Mouse (Mus musculus): Measurements from ENCODE around the gene Cd248. TPM values are rescaled to one million over a fixed set of nuclear protein-coding genes. Genes with fewer than 3 reads are reported as not detected.
A peak's percentile ranks its signal among the peaks of the same experiment; 100 is the strongest.

Gene Cd248
- total RNA-seq, 4 experiments from 2014 or later: 6.8 to 9.3 (median 8.7) TPM

- peak; percentile 98 for DNase-seq (ENCODE audit: low spot score)
These were observed 38.9 kb downstream of the Cd248 start, which contains the start of gene Rab1b for GRCm38 (mm10) chr19:5106731-5107191. Gene Rab1b (minus strand): TSS chr19:5107072.

- DNase-seq (ENCODE audit: low spot score): no peak
These were observed 39.8 kb downstream of the Cd248 start for GRCm38 (mm10) chr19:5107556-5108270.

GRCm38 (mm10) chr19:5108271-5108575 lies 40.3 kb downstream of the Cd248 start:
- DNase-seq (ENCODE audit: low spot score): peak; percentile 40

- DNase-seq (ENCODE audit: low spot score): no peak
These were observed 40.8 kb downstream of the Cd248 start for GRCm38 (mm10) chr19:5108702-5109101.

GRCm38 (mm10) chr19:5109659-5110453 lies 42.0 kb downstream of the Cd248 start:
- no peak for DNase-seq (ENCODE audit: low spot score)

GRCm38 (mm10) chr19:5113783-5114182 lies 45.9 kb downstream of the Cd248 start:
- no peak for DNase-seq (ENCODE audit: low spot score)

GRCm38 (mm10) chr19:5117494-5118383 lies 49.9 kb downstream of the Cd248 start:
- DNase-seq (ENCODE audit: low spot score): peak; percentile 81

- DNase-seq (ENCODE audit: low spot score): no peak
These were observed 50.5 kb downstream of the Cd248 start, which contains the start of gene Klc2 for GRCm38 (mm10) chr19:5118384-5118698. Gene Klc2 (minus strand): TSS chr19:5118560.

Other genes starting within 250 kb of the Cd248 start
- 10 to 100 TPM; 22.2 to 32.1 (median 28.6) TPM for gene Ccs, start 228.7 kb upstream of the Cd248 start, total RNA-seq (2022)
- gene Ccdc87, start 228.7 kb upstream of the Cd248 start, total RNA-seq (2022): under 1 TPM in 2 of 4 experiments, not detected in 2; 0.09 to 0.14 TPM
- gene Ctsf, start 212.9 kb upstream of the Cd248 start, total RNA-seq (2022): 10 to 100 TPM; 77.7 to 86.2 (median 81.6) TPM
- gene Actn3, start 190.2 kb upstream of the Cd248 start, total RNA-seq (2022): 1 to 10 TPM; 2.0 to 4.3 (median 2.6) TPM
- gene Zdhhc24, start 189.4 kb upstream of the Cd248 start, total RNA-seq (2022): 1 to 10 TPM; 2.8 to 4.2 (median 3.4) TPM
- gene Bbs1, start 161.4 kb upstream of the Cd248 start, total RNA-seq (2022): 1 to 10 TPM; 2.6 to 3.2 (median 2.9) TPM
- 10 to 100 TPM; 17.0 to 20.0 (median 18.3) TPM for gene Dpp3, start 139.8 kb upstream of the Cd248 start, total RNA-seq (2022)
- gene Peli3, start 125.0 kb upstream of the Cd248 start, total RNA-seq (2022): 1 to 10 TPM; 3.8 to 7.6 (median 5.2) TPM
- gene Mrpl11, start 105.9 kb upstream of the Cd248 start, total RNA-seq (2022): 10 to 100 TPM; 62.8 to 74.0 (median 69.9) TPM
- under 1 TPM in 1 of 4 experiments, not detected in 3; 0.08 TPM for gene Npas4, start 77.8 kb upstream of the Cd248 start, total RNA-seq (2022)
- gene Slc29a2, start 44.2 kb upstream of the Cd248 start, total RNA-seq (2022): 10 to 100 TPM in 2 of 4 experiments, 1 to 10 TPM in 2; 8.8 to 11.9 (median 10.6) TPM
- gene B4gat1, start 29.3 kb upstream of the Cd248 start, total RNA-seq (2022): 10 to 100 TPM; 45.0 to 47.2 (median 45.6) TPM
- 1 to 10 TPM; 2.4 to 3.4 (median 2.6) TPM for gene AC124502.3, start 29.2 kb upstream of the Cd248 start, total RNA-seq (2022)
- 10 to 100 TPM; 13.0 to 17.6 (median 15.6) TPM for gene Brms1, start 26.7 kb upstream of the Cd248 start, total RNA-seq (2022)
- 1 to 10 TPM in 3 of 4 experiments, under 1 TPM in 1; 0.79 to 2.6 (median 2.0) TPM for gene Rin1, start 17.6 kb upstream of the Cd248 start, total RNA-seq (2022)
- 1 to 10 TPM; 2.1 to 3.9 (median 3.2) TPM for gene Tmem151a, start 17.5 kb downstream of the Cd248 start, total RNA-seq (2022)
- gene Yif1a, start 20.5 kb downstream of the Cd248 start, total RNA-seq (2022): 100 to 1,000 TPM; 104 to 113 (median 111) TPM
- gene Cnih2, start 30.4 kb downstream of the Cd248 start, total RNA-seq (2022): under 1 TPM in 2 of 4 experiments, not detected in 2; 0.19 to 0.27 TPM
- 100 to 1,000 TPM; 185 to 214 (median 210) TPM for gene Rab1b, start 39.0 kb downstream of the Cd248 start, total RNA-seq (2022)
- 10 to 100 TPM; 52.1 to 60.3 (median 58.6) TPM for gene Klc2, start 50.5 kb downstream of the Cd248 start, total RNA-seq (2022)
- gene Pacs1, start 205.0 kb downstream of the Cd248 start, total RNA-seq (2022): 10 to 100 TPM; 18.6 to 21.9 (median 20.8) TPM
- 100 to 1,000 TPM; 108 to 125 (median 119) TPM for gene Sf3b2, start 227.4 kb downstream of the Cd248 start, total RNA-seq (2022)
- gene Gal3st3, start 230.3 kb downstream of the Cd248 start, total RNA-seq (2022): 10 to 100 TPM; 22.3 to 32.9 (median 25.1) TPM